Mouse (Mus musculus) heart, postnatal 36 days (tissue): ENCODE results near the gene Dbnl. TPM values are rescaled to one million over a fixed set of nuclear protein-coding genes. Genes with fewer than 3 reads are reported as not detected.

ENCODE experiments used
- DNase-seq, 2 experiments: peaks; one replicate each; pipeline ENCODE4 v3.0.0; 2021 to 2022
- intact Hi-C: fragments of 180-260 bp; cut with DNase I; formaldehyde crosslinking; loops from one replicate; pipeline ENCODE4 v1.15.1; 2025
- total RNA-seq, 2 experiments: library from RNA; stranded (reverse); gene quantifications; 2 replicates each; pipeline ENCODE4 v1.2.3; 2021

Gene Dbnl
- total RNA-seq, 2 experiments from 2014 or later: 27.5 to 30.3 TPM

DNA sequence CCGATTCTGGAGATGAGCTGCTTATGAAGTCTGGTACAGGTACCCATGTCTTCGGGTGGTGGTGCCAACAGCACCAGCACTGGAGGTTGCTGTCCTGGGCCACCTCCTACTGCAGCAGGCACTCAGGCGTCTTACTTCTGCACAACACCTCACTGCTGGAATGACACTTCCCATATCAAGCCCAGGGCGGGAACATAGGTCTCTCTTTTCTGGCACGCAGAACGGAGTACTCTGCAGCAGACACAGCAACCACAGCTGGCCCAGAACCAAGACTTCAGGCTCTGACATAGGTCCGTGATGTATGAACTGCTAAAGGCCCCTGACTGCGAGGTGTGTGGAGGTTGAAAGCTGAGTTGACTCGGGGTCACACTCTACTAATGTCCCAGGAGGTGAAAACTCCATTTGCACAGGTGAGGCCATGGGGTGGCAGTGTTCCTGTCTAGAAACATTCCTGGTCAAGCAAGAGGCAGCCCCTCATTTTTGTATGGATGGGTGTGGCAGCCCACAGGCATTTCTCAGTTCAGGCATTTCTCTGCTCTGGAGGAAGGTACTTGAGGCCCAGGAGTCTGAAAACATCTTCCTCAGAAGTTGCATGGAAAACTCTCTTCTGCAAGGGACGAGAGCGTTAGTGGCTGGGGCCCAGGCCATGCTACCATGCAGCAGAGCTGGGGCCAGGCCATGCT is 40.4 kb downstream of the Dbnl start:
- DNase-seq: no peak
- intact Hi-C loops: no loop called here

DNA sequence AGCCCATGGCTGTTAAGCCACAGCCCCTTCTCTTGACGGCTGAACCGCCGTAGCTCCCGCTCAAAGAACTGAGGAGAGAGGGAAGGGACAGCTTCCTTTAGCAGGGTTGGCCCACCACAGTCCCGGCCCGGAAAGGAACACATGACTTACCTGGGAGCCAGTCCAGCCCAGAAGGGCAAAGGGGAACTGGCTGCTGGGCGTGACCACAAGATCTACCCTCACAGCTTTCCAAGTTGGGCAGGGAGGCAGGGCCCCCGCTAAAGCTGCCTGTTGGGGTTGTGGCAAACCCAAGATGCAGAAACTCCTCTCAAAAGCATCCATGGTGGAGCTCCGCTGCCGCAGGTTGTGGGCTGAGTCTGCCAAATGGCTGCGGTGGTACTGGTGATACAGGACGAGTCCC is 41.0 kb downstream of the Dbnl start:
- intact Hi-C loops: no loop called here
- DNase-seq: no peak

DNA sequence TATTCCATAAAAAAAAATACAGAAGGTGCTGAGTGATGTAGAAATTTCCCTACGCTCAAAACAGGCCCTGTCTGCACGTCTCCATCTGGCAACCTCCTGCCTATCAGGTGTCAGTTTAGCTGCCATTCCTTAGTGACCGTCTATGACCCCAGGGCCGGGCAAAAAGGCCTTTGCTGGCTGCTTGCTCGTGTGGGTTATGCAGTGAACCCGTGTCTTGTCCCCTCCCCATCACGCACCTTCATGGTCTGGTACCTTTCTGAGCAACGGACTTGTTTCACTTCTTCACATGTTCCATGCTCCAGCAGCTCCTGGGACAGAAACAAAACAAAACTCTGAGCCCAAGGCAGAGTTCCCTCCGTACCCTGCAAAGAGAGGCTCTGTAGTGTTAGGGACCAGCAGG is 46.2 kb downstream of the Dbnl start:
- DNase-seq: no peak
- intact Hi-C loops: no loop called here

DNA sequence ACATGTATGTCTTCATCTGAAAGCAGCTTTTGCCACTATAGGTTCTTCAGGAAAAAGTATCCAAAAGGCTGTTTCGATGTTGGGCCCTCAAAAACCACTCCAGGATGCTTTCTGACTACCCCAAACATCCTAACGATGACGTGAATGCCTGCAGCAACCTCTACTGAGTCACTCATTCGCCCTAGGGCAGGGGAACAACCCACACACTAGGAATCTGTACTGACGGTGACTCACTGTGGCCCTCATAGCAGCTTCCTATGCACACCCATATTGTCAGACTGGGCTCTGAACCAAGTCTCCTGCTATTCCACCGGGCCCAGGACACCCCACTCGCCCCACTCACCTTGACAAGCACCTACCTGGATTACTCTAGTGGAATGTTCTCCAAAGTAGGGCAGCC is 46.8 kb downstream of the Dbnl start:
- no peak for DNase-seq
- intact Hi-C loops: loop anchor here (5.0 kb wide), 1 partner anchor 48 kb away; the partner anchor contains the start of gene Dbnl

DNA sequence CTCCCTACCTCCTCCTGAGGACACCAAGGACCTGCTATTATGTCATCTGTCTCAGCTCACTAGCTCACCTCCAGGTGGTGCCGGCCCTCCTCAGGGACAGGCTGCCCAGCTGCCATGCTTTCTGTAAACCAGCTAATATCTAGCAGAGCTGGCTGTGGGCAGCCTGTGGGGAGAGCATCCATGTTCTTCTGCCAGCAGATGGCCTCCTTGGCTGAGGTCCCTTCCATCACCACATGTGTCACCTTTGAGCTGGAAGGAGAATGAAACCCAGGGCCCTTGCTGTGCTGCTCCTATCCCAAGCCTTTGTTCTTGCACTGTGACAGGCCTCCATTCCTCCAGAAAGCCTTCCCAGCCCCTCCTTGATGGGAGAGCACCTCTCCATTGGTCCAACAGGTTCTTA is 47.8 kb downstream of the Dbnl start:
- no peak for DNase-seq
- intact Hi-C loops: loop anchor here (2.0 to 5.0 kb wide), 2 partner anchors 41 to 49 kb away; partner anchors contain the start of gene Dbnl

DNA sequence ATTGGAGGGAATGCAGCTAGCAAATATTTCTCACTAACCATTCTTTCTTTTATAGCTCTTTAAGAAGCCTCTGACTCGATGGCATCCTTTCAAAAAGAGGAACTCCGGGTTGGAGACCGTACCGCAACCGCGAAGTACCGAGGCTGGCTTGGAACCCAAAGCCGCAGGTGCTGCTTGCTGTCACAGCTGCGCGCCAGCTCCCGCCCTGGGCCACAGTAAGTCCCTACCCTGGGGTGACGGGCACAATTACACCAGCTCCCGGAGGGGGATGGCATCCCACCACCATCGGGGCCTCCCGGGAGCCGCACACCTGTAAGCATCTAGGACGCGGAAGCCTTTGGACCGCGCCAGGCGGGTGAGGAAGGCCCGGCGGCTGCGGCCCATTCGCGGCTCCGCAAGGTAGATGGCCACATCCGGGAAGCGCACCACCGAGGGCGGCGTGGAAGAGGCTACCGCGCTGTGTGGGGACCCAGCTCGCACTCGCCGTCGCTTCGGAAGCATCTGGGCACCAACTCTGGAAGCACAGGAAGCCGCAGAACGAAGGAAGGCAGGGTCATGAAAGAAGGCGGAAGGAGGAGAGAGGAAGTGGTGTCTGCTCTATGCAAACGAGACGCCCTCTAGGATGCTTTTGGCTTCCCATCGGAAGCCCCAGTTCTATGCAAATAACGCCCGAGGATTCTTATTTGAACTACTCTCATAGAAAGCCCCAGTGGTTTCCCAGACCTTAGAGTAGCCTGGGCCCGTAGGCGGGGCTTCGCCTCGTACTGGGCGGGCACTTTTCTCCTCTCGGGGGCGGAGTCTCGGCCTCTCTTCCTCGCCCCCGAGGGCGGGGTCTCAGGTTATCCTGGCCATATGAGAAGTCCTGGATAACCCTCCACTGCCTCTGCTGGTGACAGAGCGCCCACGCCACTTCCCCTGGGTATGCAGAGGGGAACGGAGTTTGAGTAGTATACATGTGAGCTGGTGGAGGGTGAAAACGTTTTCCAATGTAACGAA is 49.3 kb downstream of the Dbnl start, which contains the start of gene Polm:
Gene Polm (minus strand): TSS at position 766 of the 996 bp plus-strand sequence.
- peak; percentile 89 to 92 for DNase-seq
- intact Hi-C loops: loop anchor here (2.0 to 5.0 kb wide), 3 partner anchors 39 to 50 kb away; partner anchors contain the start of gene Dbnl

DNA sequence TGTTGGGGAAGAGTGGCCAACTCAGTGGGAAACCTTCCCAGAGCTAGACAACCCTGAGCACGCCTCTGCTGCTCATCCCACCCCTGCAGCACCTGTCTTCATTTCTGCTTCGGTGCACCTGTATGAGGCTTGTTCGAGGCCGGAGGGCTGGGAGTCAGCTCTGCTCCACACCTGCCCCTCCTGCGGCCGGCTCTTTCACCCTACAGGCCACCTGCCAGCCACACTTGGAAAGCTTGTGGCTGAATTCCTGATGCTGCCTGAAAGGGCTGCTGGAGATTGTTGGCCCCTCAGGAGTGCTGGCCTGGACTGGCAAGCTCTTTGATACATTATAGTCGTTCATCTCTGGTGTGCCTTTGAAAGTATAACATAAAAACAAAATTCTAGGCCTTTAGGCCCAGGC is 52.1 kb downstream of the Dbnl start:
- no peak for DNase-seq
- intact Hi-C loops: no loop called here

DNA sequence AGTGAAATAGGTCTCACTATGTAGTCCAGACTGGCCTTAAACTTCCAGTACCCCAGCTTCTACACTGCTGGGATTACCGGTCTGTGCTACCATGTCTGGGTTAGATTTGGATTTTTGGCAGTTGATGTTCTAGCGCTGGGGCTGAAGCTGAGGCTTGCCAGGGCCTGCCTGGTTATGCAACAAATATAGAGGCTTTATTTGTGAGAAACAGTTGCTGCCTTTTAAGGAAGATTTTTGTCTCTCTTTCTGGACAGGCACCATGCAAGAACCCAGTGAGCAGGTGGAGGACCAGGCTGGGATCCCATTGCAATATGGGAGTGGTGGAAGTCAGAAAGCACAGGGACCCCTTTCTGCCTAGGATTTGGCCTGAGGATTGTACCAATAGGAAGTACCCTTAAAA is 53.5 kb downstream of the Dbnl start:
- intact Hi-C loops: no loop called here

DNA sequence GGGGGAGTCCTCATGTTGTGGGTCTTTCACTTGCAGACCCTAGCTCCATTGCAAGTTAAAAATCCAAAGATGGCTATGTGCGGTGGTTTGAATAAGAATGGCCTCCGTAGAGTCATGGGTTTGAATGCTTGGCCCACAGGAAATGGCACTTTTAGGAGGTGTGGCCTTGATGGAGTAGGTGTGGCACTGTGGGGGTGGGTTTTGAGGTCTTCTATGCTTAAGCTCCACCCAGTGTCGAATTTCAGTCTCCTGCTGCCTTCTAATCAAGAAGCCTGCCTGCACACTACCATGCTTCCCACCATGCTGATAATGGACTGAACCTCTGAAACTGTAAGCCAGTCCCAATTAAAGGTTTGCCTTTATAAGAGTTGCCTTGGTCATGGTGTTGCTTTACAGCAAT is 54.8 kb downstream of the Dbnl start:
- no peak for DNase-seq
- intact Hi-C loops: no loop called here

More for the DNA sequence above, 53.5 kb downstream of the Dbnl start:
- no peak for DNase-seq

DNA sequence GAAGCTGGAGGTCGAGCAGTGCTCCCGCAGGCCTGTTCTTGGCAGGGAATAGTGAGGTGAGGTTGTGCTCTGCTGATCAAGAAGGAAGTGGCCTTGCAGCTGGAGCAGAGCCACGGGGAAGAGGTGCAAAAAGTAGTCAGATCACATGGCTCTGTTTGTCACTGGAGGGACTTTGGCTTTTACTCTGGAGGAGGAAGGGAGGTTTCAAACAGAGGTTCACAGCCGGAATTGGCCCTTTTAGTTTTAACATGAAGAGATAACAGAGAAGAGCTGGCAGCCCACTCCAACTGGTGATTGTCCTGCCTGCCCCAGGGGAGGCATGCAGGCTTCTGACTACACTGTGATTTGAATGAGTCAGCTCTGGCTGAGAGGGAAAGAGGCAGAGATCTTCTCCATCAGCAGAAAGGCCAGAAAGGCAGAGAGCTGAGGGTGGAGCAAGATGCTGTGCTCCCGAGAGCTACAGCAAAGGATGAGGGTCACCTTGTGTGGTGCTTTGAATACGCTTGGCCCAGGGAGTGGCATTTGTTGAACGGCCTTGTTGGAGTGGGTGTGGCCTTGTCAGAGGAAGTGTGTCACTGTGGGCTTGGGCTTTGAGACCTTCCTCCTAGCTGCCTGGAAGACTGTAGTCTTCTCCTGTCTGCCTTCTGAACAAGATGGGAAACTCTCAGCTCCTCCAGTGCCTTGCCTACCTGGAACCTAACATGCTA is 58.5 kb downstream of the Dbnl start:
- intact Hi-C loops: no loop called here
- peak; percentile 53 to 57 for DNase-seq

DNA sequence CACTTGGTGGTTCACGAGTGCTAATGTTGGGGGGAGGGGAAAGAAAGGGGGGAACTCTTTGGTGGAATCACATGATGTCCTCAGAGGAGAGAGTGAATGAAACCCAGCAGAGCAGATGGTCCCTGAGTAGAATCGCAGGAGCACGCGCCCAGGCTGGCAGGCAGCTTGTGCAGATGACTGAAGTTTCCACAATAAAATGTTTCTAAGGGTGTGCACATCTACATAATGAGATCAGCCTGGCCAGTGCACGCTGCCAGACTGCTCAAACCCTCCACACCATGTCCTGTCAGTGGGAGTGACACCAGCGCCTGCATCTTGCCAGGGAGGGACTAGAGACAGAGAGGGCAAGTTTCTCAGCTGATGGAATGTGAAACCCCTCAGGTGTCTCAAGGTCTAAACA is 60.5 kb downstream of the Dbnl start:
- intact Hi-C loops: no loop called here
- peak; percentile 37 to 44 for DNase-seq

DNA sequence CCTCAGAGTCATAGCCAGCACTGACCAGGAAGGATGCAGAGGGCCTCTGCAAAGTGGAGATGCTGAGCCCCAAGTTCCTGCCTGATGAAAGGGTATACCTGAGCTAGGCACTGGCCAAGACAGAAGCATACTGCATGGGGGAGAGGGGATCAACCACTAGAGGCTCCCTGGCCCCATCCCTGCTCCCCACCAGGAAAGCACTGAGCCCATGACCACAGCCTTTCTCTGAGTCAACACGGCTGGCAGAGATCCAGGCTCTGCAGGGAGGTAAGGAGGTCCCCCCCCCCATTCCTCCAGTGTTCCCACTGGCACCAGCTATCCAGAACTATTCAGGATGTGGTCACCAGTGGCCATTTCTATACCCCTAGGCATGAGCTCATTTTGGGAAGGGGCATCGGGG is 61.0 kb downstream of the Dbnl start:
- intact Hi-C loops: no loop called here
- no peak for DNase-seq

DNA sequence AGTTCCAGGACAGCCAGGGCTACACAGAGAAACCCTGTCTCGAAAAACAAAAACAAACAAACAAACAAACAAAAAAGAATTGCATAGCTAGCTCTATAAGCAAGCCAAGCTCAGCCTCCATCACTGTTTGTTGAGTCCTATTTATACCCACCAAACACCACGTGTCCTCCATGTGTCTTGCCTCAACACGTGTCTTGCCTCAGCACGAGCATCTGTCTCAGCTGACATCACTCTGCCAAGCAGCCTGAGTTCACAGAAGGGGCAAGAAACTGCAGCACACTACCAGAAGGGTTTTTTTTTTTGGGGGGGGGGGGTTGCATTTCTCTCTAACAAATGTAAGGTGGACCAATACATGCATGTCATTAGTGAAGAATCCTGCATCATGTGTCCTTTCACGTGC is 62.2 kb downstream of the Dbnl start:
- intact Hi-C loops: no loop called here
- no peak for DNase-seq

Other genes starting within 250 kb of the Dbnl start
- gene Ccdc117, start 246.3 kb upstream of the Dbnl start, total RNA-seq: 10 to 100 TPM; 19.5 to 23.2 TPM
- gene Ankrd36, start 218.8 kb upstream of the Dbnl start, total RNA-seq: not detected
- 100 to 1,000 TPM; 157 to 168 TPM for gene Mrps24, start 72.8 kb upstream of the Dbnl start, total RNA-seq
- gene Urgcp, start 26.1 kb upstream of the Dbnl start, total RNA-seq: 10 to 100 TPM; 57.1 to 59.1 TPM
- 100 to 1,000 TPM; 793 to 969 TPM for gene Pgam2, start 15.2 kb downstream of the Dbnl start, total RNA-seq
- 1 to 10 TPM; 2.7 to 3.1 TPM for gene Polm, start 49.5 kb downstream of the Dbnl start, total RNA-seq
- gene Aebp1, start 73.5 kb downstream of the Dbnl start, total RNA-seq: 10 to 100 TPM; 17.3 to 27.3 TPM
- 10 to 100 TPM; 36.1 to 38.7 TPM for gene Pold2, start 89.8 kb downstream of the Dbnl start, total RNA-seq
- gene Myl7, start 110.3 kb downstream of the Dbnl start, total RNA-seq: 100 to 1,000 TPM; 502 to 735 TPM
- 10 to 100 TPM in 1 of 2 experiments, 1 to 10 TPM in 1; 3.4 to 18.5 TPM for gene Gck, start 161.6 kb downstream of the Dbnl start, total RNA-seq
- 10 to 100 TPM; 60.5 to 66.3 TPM for gene Ykt6, start 167.2 kb downstream of the Dbnl start, total RNA-seq